Mouse (Mus musculus) left cerebral cortex, postnatal 25 days (tissue): ENCODE data around the gene Wdfy2. TPM values are rescaled to one million over a fixed set of nuclear protein-coding genes. Genes with fewer than 3 reads are reported as not detected.

ENCODE experiments used
- DNase-seq, 2 experiments: peaks; one replicate each; pipeline ENCODE4 v3.0.0; 2022; ENCODE audit warnings: low spot score in 2 of 2, mixed read lengths in 1 of 2
- intact Hi-C: fragments of 180-260 bp; cut with DNase I; formaldehyde crosslinking; loops from one replicate; pipeline ENCODE4 v1.15.1; 2025
- total RNA-seq, 2 experiments: library from RNA; stranded (reverse); gene quantifications; 2 replicates each; pipeline ENCODE4 v1.2.3; 2021

Wdfy2 gene
- total RNA-seq, 2 experiments from 2014 or later, result 11.4 to 12.1 TPM

GRCm38 (mm10) chr14:62841726-62842125, 4.2 kb downstream of the Wdfy2 start:
- intact Hi-C loops, result no loop called here
- no peak for DNase-seq

- no peak for DNase-seq
- intact Hi-C loops, result no loop called here
These were observed 5.0 kb downstream of the Wdfy2 start for GRCm38 (mm10) chr14:62842495-62842894.

- intact Hi-C loops, result no loop called here
- no peak for DNase-seq
These were observed 5.5 kb downstream of the Wdfy2 start for GRCm38 (mm10) chr14:62842976-62843375.

- intact Hi-C loops, result no loop called here
- no peak for DNase-seq
These were observed 6.7 kb downstream of the Wdfy2 start for GRCm38 (mm10) chr14:62844226-62844625.

- no peak for DNase-seq
- intact Hi-C loops, result no loop called here
These were observed 7.7 kb downstream of the Wdfy2 start for GRCm38 (mm10) chr14:62845011-62845840.

- DNase-seq, result peak; percentile 50 to 81
- intact Hi-C loops, result no loop called here
These were observed 13.5 kb downstream of the Wdfy2 start for GRCm38 (mm10) chr14:62850980-62851379.

- no peak for DNase-seq
- intact Hi-C loops, result no loop called here
These were observed 15.4 kb downstream of the Wdfy2 start for GRCm38 (mm10) chr14:62852840-62853239.

GRCm38 (mm10) chr14:62855077-62855835, 17.8 kb downstream of the Wdfy2 start:
- intact Hi-C loops, result no loop called here
- DNase-seq, result peak in 1 of 2 experiments; percentile 44

GRCm38 (mm10) chr14:62855863-62856262, 18.4 kb downstream of the Wdfy2 start:
- intact Hi-C loops, result no loop called here
- peak in 1 of 2 experiments; percentile 31 for DNase-seq

- intact Hi-C loops, result no loop called here
- DNase-seq, result no peak
These were observed 19.0 kb downstream of the Wdfy2 start for GRCm38 (mm10) chr14:62856490-62856889.

GRCm38 (mm10) chr14:62857879-62858278, 20.4 kb downstream of the Wdfy2 start:
- no peak for DNase-seq
- intact Hi-C loops, result no loop called here

GRCm38 (mm10) chr14:62858311-62858710, 20.8 kb downstream of the Wdfy2 start:
- DNase-seq, result no peak
- intact Hi-C loops, result no loop called here

GRCm38 (mm10) chr14:62862564-62862963, 25.1 kb downstream of the Wdfy2 start:
- intact Hi-C loops, result no loop called here
- no peak for DNase-seq

- no peak for DNase-seq
- intact Hi-C loops, result no loop called here
These were observed 26.8 kb downstream of the Wdfy2 start for GRCm38 (mm10) chr14:62864254-62864653.

GRCm38 (mm10) chr14:62865405-62865804, 27.9 kb downstream of the Wdfy2 start:
- intact Hi-C loops, result no loop called here
- no peak for DNase-seq

- intact Hi-C loops, result no loop called here
- DNase-seq, result no peak
These were observed 29.6 kb downstream of the Wdfy2 start for GRCm38 (mm10) chr14:62867069-62867468.

- DNase-seq, result no peak
These were observed 30.1 kb downstream of the Wdfy2 start for GRCm38 (mm10) chr14:62867576-62867975.

GRCm38 (mm10) chr14:62868254-62868653, 30.8 kb downstream of the Wdfy2 start:
- no peak for DNase-seq
- intact Hi-C loops, result no loop called here

More at GRCm38 (mm10) chr14:62867576-62867975, 30.1 kb downstream of the Wdfy2 start:
- intact Hi-C loops, result no loop called here

- intact Hi-C loops, result no loop called here
- DNase-seq, result no peak
These were observed 32.8 kb downstream of the Wdfy2 start for GRCm38 (mm10) chr14:62870238-62870638.

- no peak for DNase-seq
- intact Hi-C loops, result no loop called here
These were observed 34.0 kb downstream of the Wdfy2 start for GRCm38 (mm10) chr14:62871431-62871830.

GRCm38 (mm10) chr14:62871932-62872331, 34.5 kb downstream of the Wdfy2 start:
- no peak for DNase-seq
- intact Hi-C loops, result no loop called here
